Mouse (Mus musculus): ENCODE data around the gene Slc10a3.
A peak's percentile ranks its signal among the peaks of the same experiment; 100 is the strongest.
"Not testable (repeated sequence)": the region's sequence is repeated elsewhere in the genome, so short reads cannot be mapped to it uniquely, and the experiment has no call there.

Slc10a3 gene

GRCm38 (mm10) chrX:74372888-74373549 lies at the start of gene Slc10a3, which contains the start of gene Ubl4a:
Slc10a3 (minus strand) TSS chrX:74373349.
Ubl4a (minus strand) TSS chrX:74373218.
- DNase-seq (ENCODE audit: low read depth, low spot score), result peak; percentile 85

DNA sequence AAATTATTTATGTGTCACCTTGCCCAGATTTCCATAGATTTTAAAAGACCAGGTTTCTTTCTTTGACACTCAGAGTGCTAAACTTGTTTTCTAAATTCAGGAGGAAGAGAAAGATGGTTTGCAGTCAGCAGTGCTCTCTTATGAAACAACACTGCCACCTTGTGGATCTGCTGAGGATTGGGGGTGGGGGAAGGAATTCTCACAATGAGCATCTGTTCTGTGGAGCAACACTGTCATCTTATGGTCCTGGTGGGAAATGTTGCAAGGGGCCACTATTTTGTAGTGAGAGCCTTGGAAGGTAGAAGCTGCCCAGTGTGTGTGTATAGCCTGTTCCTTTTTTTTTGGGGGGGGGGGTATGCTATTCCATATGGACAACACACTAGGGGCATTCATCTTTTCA lies 40.2 kb upstream of the Slc10a3 start:
- DNase-seq (ENCODE audit: low read depth, low spot score), result no peak

DNA sequence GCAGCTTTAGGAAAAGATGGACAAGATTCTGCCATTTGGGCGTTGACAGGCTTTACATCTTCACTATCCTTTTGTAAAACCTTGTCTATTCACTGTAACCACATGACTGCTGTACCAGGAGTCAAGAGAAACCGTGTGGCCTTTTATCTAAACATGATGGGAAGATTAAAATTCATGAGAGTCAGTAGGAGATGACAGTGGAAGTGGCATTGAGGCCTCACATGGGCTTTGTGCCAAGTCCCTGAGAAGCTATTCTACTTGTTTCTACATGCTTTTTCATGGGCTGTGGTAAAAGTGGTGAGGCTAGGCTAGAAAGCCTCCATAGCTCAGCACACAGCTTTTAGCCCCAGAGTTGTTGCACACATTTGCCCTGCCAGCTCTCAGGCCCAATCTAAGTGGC lies 35.2 kb upstream of the Slc10a3 start:
- DNase-seq (ENCODE audit: low read depth, low spot score), result no peak

DNA sequence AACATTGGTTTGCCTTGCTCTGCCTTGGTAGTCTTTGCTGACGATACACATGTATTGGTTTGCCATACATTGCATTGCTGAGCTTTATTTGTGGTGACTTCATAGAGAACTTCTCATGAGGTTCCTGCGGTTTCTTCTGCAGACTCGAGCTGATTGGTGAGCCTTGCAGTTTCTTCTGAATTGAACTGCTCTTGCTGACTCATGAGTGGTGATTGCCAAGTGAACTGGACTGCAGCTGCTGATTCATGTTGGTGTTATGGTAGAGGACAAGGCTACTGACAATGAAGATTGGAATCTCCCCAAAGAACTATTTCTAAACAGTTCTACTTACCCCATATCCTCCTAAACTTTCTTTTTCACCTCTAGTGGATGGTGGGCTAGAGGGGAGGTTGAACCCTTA lies 27.0 kb upstream of the Slc10a3 start:
- DNase-seq (ENCODE audit: low read depth, low spot score), result no peak

GRCm38 (mm10) chrX:74392535-74393443 lies 19.6 kb upstream of the Slc10a3 start, which contains the start of the genes Fam3a and Ikbkg:
Fam3a (minus strand) TSS chrX:74393272.
Ikbkg (plus strand) TSS chrX:74393290.
- peak; percentile 84 for DNase-seq (ENCODE audit: low read depth, low spot score)

DNA sequence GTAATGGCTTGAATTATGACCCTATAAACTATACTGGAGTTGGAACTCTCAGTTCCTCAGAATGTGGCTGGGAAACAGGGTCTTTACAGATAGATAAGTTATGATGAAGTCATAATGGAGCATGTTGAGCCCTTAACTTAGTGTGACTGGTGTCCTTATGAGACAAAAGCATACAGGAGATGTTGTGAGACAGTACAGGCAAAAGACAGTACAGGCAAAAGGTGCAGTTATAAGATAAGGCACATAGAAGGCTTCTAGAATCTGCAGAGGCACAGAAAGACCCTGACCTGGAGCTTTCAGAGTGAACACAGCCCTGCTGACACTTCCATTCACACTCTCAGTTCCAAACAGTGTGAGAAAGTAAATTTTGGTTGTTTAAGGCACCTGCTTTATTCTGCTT lies 15.0 kb upstream of the Slc10a3 start:
- no peak for DNase-seq (ENCODE audit: low read depth, low spot score)

GRCm38 (mm10) chrX:74384451-74384850 lies 11.3 kb upstream of the Slc10a3 start:
- DNase-seq (ENCODE audit: low read depth, low spot score), result no peak

GRCm38 (mm10) chrX:74368209-74368909 lies 4.8 kb downstream of the Slc10a3 start:
- DNase-seq (ENCODE audit: low read depth, low spot score), result no peak

DNA sequence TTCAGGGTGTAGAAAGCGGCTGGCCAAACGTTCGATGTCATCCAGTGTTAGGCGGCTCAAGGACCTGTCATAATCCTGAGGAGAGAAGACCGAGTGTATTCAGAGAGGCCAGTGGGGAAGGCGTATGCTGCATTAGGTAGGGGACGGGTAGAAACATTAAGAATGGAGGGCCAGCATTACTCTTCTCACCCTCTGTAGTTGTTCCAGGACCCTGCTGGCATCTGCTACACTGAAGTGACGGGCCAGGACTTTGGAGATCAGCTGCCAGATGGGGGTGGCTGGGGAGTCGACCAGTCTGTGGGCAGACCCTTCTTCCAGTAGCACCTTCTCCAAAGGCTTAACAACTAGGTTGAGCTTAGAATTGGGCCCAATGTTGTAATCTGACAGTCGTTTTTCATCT lies 5.6 kb downstream of the Slc10a3 start:
- DNase-seq (ENCODE audit: low read depth, low spot score), result no peak

DNA sequence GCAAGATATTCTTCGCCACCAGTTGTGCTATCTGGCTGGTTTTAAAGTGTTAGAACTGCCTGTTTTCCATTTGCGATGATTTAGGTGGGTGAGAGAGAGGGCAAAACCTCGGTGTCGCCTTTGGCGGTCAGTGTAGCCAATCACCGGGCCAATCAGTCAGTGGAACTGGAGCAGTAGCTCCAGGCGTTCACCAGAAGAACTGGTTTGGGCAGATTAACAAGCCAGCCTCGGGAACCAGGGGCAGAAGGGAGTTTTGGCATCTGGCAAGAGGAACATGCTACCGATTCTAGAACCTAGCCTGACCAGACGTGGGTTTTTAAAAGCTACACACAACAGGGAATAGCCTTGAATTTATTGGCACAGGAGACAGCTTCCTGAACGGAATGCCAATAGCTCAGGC lies 14.0 kb downstream of the Slc10a3 start:
- no peak for DNase-seq (ENCODE audit: low read depth, low spot score)

DNA sequence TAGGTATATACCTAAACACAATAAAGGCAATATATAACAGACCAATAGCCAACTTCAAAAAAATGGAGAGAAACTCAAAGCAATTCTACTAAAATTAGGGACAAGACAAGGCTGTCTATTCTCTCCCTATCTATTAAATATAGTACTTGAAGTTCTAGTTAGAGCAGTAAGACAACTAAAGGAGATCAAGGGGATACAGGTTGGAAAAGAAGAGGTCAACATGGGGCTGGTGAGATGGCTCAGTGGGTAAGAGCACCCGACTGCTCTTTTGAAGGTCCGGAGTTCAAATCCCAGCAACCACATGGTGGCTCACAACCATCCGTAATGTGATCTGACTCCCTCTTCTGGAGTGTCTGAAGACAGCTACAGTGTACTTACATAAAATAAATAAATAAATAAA lies 16.1 kb downstream of the Slc10a3 start:
- DNase-seq (ENCODE audit: low read depth, low spot score), result not testable (repeated sequence)

DNA sequence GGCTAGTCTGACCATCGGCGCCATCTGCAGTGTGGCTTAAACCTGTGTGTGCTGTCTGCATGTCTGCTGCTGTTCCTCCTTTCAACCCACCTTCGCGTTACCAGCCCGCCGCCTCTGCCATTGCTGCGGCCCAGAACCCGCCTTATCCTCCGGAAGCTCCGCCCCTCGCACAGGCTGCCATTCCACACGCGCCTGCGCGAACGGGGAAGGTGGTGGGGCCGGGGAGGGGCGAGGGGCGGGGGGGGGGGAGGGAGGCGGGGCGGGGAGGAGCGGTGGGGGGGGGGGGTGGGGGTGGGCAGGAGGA lies 19.7 kb downstream of the Slc10a3 start, which contains the start of gene Lage3:
Gene Lage3 (minus strand): TSS at position 152 of the 304 bp plus-strand sequence.
- DNase-seq (ENCODE audit: low read depth, low spot score), result peak; percentile 45

DNA sequence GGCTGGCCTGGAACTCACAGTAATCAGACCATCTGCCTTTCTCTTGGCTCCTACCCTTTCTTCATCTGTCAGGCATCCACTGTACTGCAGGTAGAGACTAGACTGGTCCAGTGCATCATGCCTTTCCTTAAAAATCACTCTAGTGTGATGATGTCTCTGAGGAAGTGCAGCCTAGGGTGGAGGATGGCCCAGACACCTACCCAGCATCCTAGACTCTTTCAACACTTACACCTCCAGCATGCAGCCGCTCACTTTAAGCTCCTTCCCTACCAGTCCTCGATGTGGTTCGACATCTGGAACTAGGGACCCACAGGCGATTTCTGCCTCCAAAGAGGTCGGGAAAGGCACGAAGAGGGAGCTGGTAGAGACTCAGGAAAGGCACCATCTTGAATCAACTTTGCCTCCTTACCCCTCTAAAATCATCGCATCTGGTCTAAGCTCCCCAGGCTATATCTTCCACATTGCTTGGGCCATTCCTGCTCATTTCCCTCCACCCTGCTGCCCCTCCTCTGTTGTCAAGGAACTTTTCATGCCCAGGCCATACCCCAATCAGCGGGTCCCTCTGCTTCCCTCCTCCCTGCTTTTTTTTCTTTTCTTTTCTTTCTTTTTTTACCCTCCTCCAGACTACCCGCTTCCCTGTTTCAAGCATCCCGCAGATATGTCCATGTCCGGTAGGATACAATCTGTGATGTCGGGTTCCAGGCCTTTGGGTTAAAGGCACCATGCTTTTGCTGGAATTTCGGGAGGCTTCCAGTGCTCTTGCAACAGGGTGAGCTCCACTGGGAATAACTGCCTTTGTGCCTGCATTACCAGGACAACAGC lies 20.3 kb downstream of the Slc10a3 start:
- no peak for DNase-seq (ENCODE audit: low read depth, low spot score)

DNA sequence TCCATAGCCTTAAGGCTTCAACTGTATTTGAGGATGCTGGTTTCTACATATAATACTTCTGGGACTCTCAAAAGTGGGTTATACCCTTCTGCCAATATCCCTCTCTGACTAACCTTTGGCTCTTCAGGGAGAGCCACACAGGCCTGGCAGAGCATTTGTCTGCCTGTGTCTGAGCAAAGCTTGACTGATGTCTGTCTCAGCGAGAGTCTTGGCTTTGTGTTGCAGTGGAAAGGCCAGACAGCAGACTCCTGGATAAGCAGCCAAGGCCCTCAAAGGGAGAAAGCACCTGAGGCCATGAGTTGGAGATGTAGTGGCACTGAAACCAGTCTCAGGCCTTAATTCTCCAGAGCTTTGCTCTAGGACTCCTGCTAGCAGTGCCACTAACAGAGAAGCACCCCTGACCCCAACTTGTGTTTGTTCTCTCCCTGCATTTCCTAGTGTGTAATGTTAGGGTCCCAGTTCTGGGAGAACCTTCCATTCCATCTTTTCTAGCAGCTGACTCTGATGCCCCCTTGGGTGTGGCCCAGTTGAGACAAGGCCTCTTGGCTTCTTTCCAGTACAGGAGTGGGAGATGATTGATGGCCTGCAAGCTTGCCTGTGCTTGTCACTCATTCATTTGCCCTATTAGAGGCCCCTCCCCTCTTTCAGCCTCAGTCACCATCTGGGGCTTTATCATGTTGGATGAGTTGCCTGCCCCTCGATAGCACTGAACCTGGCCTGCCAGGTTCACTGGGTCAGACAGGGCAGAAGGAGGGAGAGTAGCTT lies 42.8 kb downstream of the Slc10a3 start:
- no peak for DNase-seq (ENCODE audit: low read depth, low spot score)

DNA sequence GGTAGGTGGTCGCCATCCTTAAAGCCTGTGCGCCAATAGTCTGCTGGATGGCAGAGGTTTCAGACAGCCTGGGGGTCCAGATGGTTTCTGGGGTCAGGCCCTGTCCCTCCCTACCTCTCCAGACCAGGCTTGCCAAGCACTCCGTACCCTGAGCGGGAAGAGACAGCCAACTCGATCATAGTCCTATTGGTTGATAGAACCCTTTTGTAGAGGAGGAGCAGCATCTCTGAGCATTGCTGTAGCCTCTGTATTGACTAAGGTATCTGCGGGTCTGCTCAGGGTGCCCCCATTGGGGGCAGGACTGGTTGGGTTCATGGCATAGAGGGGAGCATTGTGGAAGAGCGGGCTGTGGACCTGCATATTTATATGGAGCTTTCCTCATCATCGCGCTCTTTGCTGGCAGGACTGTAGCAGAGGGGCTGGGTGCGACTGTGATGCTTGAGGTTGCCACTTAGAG lies 43.9 kb downstream of the Slc10a3 start:
- no peak for DNase-seq (ENCODE audit: low read depth, low spot score)

GRCm38 (mm10) chrX:74328725-74329161 lies 44.4 kb downstream of the Slc10a3 start, which contains the start of gene Plxna3:
Plxna3 (plus strand) TSS chrX:74329066.
- peak; percentile 18 for DNase-seq (ENCODE audit: low read depth, low spot score)

All from telencephalon, adult 2 months (tissue).